Mouse (Mus musculus) CD4-positive, CD25-positive, alpha-beta regulatory T cell, adult 4 months (primary cell): ENCODE measurements around the gene Cdk14. TPM values are rescaled to one million over a fixed set of nuclear protein-coding genes. Genes with fewer than 3 reads are reported as not detected.
A peak's percentile ranks its signal among the peaks of the same experiment; 100 is the strongest.

ENCODE experiments used
- ATAC-seq: one replicate; pipeline ENCODE4 v1.8.0; 2017
- polyA plus RNA-seq, 2 experiments: library from polyadenylated mRNA; unstranded; fragments of 100-300 nt; shearing (Covaris generic); gene quantifications; one replicate each; pipeline ENCODE4 v1.2.1; 2017

The Cdk14 gene
- polyA plus RNA-seq = under 1 TPM in 1 of 2 experiments, not detected in 1; 0.60 TPM

DNA sequence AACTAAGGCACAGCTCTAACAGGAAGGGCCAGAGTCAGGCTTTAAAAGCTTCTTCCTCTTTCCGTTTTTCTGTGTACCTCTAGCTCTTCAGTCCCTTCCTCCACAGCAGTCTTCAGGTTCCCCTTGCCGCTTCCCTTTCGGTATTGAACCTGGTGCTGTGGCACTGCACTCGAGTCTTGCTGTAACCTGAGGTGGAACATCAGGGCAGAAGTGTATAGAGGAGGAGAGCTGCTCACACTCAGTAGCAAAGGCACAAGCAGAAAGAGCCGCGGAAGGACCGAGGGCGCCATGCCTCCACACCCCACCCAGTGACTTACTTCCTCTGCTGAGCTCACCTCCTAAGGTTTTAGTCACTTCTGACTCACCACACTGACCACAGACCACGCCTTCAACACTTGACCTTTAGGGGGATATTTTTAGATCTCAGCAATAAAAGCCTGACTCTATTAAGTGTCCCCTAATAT lies at the start of gene Cdk14:
TSS of gene Cdk14 (minus strand) at position 321 of the 464 bp plus-strand sequence.
- ATAC-seq = peak; percentile 84

DNA sequence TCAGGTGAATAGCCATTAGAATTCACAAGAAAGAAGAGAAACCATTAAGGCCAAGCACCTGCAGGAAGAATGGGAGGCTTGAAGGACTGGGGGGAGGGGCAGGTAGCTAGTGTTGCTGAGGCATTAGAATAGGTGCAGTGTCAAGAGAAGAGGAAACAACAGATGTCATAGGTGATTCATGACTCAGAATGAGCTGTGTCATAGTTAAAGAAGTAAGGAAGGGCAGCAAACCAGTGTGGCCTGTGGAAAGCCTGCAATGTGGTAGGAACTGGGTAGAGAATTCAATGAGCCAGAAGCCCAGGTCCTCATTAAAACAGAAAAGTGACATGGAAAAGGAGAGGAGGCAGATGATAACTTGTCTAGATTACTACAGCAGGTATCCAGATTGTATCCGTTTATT lies 45.1 kb upstream of the Cdk14 start:
- no peak for ATAC-seq

DNA sequence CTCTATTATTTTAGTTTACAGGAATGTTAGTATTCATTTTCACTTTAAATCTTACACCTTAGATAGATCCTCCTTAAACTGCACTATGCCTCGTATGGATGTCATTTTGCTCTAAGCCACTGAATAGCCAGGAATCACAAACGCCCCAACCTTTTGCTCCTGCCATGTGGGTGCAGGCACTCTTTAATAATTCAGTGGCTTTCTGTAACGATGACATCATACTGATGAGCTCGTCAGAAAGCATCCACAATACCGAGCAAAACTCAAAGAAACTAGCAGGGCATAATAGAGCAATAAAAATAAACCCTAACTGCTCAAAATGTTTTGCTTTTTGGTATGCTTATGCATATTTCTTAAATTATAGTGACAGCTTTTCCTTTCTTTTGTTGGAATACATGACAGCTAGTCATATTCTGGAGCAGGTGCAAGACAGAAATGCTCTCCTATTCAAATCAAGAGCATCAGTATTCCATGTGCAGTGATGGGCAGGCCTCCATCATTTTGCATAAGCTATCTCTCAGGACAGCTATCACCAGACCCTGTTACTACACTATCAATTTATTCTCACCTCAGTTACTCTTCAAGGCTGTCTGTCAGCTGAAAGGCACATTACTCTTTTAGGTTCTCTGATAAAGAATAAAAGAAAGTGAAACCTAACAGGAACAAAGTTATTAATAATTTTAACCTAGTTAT lies 11.8 kb upstream of the Cdk14 start:
- ATAC-seq = no peak

DNA sequence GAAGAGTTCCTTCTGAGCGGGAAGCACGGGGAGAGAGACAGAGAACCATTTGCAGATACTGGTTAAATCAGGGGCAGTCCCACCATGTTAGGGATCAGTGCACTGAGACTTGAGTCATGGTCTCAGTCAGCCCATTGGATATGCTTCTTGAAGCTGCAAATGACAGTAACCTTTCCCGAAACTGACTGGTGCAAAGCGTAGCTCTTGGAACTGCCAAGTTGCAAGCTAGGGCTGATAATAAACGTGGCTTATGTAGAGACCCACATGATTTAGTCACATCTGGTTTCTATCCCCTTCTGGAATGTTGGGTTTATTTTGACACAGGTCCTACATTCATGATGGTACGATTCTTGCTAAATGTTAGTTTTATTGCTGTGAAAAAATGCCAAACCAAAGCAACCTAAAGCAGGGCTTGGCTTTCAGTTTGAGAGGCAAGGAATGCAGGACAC lies 3.6 kb upstream of the Cdk14 start:
- no peak for ATAC-seq

DNA sequence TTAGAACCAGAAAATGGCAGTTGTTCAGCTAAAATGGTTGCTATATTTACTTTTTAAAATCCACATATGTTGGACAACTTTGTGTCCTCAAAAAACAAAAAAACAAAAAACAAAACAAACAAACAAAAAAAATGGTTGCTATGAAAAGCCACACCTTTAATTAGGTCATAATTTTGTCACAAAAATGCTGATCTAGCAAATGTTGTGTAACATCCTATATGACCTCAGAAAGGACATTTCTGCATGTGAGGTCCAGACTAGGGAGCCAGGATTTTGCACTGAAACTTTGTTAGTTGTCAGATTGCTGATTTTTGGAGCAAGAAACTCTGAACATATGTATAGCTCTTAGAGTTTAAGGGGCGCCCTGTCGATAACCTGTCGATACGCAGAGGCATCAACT lies 3.0 kb upstream of the Cdk14 start:
- no peak for ATAC-seq

DNA sequence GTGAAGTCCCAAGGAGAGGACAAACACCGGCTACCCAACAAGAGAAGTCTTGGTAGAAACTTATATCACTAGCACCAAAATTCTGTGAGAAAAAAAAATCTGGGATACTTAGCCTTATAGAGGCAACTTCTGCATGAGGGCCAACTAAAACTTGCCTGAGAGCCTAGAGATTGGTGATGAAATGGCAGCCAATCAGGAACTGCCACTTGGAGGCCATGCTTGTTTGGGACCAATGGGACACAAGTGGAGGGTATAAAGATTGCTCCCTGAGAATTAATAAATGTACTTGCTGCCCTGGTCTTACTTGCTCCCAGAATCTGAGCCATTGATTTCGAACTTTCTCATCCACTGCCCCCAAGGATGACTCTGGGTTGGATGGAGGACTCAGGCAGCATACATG lies 1.3 kb upstream of the Cdk14 start:
- ATAC-seq = no peak

DNA sequence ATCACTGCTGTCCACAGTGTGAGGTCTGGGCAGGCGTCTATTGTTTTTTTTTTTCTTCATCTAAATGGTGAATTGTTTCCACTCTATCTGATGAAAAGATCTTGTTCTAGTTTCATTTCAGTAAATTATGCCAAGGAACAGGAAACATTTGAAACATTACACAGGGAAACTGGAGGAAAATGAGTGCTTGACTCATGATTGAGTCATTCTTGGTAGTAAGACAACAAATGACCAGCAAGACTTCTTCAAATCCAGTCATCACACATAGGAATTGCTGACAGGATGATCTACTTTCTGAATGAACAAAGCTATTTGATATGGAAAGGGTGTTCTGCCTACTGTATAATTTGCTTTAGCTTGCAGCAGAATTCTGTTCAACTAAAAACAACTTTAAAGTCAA lies 859 bp downstream of the Cdk14 start:
- ATAC-seq = no peak

DNA sequence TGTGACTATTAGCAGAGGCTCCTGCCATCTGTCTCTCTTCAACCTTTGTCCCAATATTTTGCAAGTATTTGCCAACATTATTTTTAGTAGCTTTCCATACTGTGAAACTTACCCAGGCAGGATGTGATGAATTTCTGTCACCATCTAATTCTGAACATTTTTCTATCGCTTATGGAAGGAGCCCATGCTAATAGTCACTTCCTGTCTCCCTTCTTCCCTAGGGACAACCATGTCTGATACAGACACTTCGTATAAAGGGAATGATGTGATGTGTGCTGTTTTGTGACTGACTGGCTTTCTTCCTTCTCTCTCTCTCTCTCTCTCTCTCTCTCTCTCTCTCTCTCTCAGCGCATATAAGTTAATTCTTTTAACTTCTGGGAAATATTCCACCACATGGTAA lies 5.3 kb downstream of the Cdk14 start:
- no peak for ATAC-seq

DNA sequence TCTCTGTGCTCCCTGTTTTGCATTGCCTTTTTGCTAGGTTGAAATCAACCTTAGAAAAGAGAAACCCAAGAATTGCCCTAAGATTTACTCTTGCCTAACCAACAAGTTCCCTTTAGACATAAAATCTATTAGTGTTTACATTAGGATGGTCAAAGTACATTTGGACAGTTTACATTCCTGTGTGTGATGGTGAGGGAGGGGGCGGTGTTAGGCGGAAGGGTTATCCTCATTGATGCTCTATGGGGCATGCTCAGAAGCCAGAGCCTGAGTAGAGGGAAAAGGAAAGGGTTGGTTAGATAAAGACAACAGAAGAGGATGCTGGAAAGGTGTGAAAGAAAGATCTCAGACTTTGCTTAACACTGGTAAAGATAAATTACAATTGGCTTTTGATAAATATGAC lies 8.2 kb downstream of the Cdk14 start:
- ATAC-seq = no peak

DNA sequence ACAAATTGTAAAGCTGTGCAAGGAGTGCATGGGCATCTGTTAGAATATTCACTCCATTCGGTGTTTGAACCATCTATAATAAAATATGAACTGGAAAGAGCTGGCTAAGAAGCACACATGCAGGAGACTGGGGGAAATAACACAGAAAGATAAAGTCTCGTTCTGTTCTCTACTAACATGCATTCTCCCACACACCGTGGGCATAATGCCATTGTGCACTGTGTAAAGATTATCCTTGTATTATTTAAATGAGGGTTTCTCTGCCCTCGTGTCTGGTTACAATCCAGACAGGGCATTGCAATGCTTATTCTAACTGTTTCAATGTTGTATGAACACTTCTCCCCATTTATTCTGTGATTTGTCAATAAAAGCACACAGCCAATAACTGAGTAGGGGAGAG lies 18.1 kb downstream of the Cdk14 start:
- no peak for ATAC-seq

DNA sequence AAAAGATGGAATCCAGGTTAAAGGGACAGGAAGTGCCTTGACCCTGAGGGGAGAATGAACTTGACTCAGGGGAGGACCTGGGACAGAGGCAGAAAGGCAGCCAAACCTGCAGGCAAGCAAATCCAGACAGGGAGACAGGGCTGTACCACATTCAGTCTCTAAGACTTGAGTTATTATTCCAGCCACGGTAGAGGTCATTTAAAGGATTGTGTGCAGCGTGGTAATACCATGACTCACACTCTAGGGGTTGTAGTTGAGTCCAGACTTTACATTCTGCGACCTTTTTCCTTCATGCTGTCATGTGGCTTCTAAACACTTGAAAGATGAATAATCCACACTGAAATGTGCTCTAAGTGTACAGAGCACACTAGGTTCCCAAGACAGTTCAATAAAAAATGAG lies 27.3 kb downstream of the Cdk14 start:
- no peak for ATAC-seq

DNA sequence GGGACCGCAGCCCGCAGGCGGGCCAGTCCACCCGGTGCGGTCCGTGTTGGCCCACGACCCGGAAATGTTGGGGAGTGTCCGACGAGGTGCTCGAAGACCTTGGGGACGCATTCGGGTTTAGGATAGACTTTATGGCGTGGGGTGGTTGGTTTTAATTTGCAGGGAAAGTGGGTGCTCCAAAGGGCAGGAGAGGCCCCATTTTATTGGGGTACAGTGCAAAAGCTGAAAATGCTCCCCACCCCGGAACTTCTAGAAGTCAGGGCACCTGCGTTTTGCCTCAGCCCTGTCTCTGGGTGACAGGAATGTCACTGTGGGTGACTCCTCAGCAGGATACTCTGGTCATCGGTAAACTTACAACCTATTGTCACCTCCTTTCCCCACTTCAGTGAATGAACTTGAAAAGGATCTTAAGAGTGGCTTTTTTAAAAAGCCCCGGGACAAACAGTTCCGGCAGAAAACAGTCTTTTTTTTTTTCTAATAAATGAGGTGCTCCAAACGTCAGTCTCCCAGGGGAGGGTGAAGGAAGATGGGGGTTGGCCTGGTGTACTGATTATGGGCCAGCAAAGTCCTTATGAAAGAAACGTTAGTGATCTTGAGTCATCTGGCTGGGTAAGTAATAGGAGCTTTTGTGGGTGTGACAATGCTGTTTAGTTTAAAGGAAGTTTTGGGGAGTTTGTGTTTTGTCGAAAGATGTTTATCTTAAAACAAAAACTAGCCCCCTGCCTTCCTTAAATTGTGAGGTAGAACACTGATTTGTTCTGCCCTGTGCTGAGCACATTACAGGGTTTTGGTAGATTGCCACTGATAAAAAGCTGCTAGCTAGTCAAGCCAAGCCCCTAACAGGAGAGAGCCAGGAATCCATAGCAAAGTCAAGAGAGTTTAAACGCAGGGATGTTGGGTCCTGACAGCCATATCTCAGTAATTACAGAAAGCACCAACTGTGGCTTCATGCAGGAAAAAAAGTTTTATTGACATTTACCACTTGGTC lies 39.1 kb downstream of the Cdk14 start:
- no peak for ATAC-seq

DNA sequence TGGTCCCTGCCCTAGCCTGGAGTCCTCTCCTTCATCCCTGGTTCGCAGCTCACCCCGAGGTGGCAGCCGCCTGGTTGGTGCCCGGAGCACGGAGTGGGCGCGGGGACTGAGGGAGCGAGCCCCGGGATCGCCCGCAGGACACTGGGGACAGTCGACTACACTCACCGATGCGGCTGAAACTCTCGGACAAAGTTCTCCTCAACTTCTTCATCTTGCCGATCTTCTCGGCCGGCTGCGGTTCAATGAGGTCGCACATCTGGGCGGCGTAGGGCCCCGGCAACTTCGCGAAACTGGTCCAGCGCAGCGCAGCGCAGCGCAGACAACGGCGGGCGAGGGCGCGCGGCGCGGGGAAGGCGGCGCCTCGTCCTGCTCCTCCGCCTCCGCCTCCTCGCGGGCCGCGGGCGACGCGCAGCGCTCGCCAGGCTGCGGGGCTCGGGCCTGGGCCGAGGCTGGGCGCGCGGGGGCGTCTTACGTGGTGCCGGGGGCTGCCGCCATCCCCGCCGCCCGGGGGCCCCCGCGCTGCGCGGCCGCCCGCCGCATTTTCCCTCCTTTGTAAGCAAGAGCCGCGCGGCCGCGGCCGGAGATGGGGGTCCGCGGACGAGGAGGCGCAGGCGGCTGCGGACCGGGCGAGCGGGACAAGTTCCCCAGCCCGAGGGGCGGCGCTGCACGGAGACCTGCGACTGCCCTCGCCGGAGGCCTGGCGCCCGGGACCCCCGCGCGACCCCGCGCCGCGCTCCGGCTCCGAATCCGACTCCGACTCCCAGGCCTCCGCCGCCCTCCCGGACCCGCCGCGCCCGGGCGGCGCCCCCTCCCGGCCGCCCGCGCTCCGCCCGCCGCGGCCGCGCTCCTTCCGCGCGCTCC lies 40.0 kb downstream of the Cdk14 start:
- no peak for ATAC-seq

DNA sequence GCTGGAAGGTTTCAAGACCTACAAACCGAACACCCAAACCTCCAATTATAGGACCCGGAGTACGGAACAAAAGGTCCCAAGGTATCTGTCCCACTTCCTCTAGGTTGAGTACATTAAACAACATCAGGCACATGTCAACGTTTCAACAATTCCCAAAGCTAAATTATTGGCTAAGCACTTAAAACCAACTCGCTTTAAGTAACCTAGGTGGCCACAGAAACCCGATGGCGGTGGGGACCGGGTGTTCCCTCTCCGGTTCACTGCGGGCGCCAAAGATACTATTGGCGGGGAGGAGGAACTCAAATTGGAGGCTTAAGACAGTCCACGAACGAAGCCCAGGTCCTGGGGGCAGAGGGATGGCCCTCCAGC lies 40.6 kb downstream of the Cdk14 start:
- ATAC-seq = no peak

DNA sequence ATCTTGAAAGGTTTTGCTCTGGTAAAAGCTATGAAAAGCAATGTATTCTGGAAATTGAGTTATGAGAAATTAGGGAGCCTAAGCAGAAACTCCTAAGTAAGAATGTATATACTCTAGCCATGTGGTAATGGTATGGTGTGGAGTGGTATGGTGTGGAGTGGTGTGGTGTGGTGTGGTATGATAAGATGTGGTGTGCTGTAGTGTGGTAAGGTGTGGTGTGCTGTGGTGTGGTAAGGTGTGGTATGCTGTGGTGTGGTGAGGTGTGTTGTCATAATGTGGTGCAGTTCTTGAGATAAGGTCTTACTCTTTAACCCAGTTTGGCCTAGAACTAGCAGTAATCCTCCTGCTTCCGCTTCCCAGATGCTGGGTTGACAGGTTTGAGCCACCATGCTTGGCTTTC lies 45.7 kb downstream of the Cdk14 start:
- no peak for ATAC-seq

DNA sequence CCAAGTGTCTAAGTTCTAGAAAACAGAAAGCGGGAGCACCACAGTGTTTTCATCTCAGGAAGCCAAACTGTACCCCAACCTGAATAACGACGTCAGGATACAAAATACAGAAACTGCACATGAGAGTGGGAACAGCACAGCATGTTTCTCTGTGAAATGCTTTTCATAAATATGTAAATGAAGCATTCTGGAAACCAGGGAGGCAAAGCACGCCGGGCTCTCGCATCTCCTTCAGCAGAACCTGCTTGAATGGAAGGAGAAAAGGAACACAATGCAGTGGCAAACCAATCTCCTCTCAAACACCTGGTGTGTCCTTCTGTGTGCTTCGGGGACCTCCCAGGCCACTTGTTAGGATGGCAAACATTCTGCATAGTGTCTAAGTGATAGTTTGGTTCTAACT lies 46.6 kb downstream of the Cdk14 start:
- no peak for ATAC-seq

DNA sequence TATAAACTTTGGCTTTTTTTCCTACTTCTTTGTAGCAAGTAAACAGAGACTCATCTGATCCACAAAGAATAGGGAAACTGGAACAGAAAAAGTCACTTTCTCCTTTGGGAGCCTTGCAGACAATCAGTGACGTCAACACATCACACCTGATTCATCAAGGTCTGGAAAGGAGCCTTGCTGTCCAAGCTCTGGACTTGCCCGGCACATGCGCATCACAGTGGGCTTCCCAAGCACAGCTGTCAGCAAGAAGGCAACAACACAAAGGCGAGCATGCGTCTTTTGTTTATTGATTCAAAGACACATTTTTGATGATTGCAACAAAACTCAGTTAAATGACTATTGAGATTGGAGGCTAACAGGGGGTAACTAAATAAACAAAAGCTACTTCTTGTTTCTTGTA lies 47.2 kb downstream of the Cdk14 start:
- ATAC-seq = no peak

DNA sequence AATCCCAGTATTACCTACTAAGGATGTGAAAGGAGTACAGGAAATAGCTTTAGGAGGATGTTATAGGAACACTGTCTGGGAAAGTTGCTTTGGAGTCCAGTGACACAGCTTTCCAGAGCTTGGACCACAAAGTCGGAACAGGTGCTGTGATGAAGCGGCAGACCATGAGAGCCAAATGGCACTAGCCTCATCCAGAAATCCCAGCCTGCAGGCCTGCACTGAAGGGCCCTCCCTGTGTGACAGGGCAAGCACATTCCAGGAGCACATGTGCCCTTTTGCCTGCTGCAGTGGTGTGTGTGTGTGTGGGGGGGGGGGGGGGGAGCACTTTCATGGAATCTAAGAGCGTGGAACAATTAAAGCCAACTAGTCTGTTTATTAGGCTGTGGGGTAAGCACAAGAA lies 47.8 kb downstream of the Cdk14 start:
- ATAC-seq = no peak

DNA sequence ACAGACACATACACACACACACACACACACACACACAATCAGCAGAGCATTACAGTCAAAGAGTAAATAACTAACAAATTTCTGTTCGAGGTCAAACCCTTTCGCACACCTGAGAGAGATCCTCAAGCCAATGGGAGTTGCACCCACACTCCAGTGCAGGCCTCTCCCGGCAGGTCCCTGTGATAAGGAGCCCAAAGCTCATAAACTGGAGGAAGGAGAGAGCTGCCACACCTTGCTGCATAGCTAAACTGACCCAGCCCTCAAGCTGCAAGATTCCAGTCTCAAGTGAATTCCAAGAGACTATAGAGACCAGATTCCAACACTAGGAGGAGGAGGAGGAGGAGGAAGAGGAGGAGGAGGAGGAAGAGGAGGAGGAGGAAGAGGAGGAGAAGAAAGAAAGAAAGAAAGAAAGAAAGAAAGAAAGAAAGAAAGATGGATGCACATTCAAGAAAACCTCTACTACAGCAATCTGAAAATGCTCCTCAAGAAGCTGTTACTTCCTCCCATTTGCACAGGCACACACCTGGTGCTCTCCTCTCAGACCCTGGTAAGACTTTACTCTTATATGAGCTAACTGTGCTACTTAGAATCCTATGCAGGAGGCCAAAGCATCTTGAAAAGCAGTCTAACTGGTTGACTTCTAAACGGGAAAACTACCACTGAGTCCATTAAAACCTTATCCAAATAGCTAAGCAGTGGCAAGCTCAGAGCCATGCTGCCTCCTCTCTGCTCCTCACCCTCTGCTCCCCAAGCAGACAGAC lies 49.6 kb downstream of the Cdk14 start:
- ATAC-seq = no peak

DNA sequence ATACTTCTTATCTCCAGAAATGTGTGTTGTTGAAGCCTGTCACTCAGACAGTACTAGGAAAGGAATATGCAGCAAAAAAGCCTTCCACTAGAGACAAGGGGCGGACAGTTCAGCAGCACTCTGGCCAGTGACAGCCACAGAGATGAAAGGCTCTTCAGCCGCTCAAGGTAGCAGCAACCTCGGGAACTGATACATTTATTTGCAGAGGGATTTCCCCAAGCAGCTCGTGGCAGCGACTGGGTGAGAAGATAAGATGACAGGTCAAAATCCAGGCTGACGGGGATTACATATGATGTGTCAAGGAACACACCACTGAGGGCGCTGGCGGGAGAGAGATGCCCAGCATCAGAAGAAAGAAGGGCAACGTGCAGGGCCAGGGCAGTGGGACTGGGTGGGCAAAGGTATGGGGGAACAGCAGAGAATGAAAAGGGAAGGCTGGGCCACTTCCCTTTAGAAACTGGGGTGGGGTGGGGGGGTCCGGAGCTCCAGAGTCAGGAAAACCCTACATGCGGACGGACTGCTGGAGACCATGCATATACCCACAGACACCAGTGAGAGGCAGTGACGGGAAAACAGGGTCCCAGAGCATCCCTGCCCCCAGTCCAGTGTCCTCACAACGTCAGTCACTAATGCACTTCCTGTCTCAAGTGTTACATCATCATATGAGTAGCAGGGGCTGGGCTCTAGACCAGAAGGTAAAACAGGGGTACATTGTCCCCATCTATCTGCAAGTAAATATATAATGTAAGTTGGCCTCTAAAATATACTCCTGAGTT lies 51.5 kb downstream of the Cdk14 start:
- no peak for ATAC-seq

DNA sequence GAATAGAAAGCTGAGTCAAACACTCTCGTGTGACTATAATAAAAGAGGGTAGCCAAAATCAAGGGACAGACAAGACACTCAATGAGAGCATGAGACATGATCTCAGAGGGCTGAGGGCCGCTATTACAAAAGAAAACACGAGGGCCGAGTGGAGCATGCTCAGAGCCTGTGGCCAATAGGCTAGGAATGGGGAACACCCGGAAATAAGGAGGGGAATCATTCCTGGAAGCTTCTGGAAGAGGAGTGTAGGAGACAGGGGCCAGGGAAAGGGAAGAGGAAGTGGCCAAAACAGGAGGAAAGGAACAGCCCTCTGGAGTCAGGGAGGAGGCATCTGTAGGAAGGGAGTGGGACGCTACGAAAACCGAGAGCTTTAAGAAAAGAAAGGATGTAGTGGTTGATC lies 52.6 kb downstream of the Cdk14 start:
- no peak for ATAC-seq
